Mouse (Mus musculus) adrenal gland, postnatal 36 days (tissue): ENCODE data around the gene Tbc1d9b. TPM values are rescaled to one million over a fixed set of nuclear protein-coding genes. Genes with fewer than 3 reads are reported as not detected.
"Not testable (repeated sequence)": the region's sequence is repeated elsewhere in the genome, so short reads cannot be mapped to it uniquely, and the experiment has no call there.

ENCODE experiments used
- DNase-seq, 2 experiments: peaks; one replicate each; pipeline ENCODE4 v3.0.0; 2021; ENCODE audit warnings: mixed read lengths in 1 of 2
- long read RNA-seq, 2 experiments: library from polyadenylated mRNA; stranded (forward); transcript quantifications; one replicate each; pipeline ENCODE4 v2.0.0; 2021; ENCODE audit warnings: borderline sequencing depth in 2 of 2
- total RNA-seq, 2 experiments: library from RNA; stranded (reverse); gene quantifications; 2 replicates each; pipeline ENCODE4 v1.2.3; 2021

Gene Tbc1d9b
- 100 to 1,000 TPM; 121 to 155 TPM for total RNA-seq
- long read RNA-seq, experiment 1, full-length matches to known transcripts = 52 of 125 reads
- long read RNA-seq, experiment 1, partial matches to known transcripts = 44 of 125 reads
- long read RNA-seq, experiment 1, other reads (novel, unspliced or antisense) = 29 of 125 reads
- long read RNA-seq, experiment 2, full-length matches to known transcripts = 30 of 60 reads
- long read RNA-seq, experiment 2, partial matches to known transcripts = 12 of 60 reads
- long read RNA-seq, experiment 2, other reads (novel, unspliced or antisense) = 18 of 60 reads

GRCm38 (mm10) chr11:50130811-50131766, at the start of gene Tbc1d9b:
Gene Tbc1d9b (plus strand): TSS chr11:50131396.
- peak; percentile 94 to 96 for DNase-seq

GRCm38 (mm10) chr11:50086211-50086610, 45.0 kb upstream of the Tbc1d9b start:
- no peak for DNase-seq

GRCm38 (mm10) chr11:50089840-50090239, 41.4 kb upstream of the Tbc1d9b start:
- no peak for DNase-seq

- no peak for DNase-seq
These were observed 40.1 kb upstream of the Tbc1d9b start for GRCm38 (mm10) chr11:50090982-50091675.

DNA sequence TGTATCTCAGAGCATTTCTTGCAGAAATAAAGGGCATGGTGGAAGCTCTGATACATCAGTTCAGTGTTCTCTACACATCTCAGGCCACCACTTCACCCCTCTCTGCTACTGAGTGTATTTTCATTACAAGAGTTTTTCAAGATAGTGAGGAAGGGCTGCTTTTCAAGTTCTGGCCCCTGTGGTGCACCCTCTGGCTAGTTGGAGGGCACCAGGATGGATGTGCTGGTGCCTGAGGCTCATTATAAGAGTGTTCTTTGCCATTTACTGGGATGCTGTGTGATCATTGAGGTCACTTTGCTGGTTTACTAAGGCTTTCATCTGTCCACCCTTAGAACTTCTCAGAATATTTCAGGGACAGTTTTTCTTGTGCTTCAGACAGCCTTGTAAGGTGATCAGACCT, 39.5 kb upstream of the Tbc1d9b start:
- DNase-seq = no peak

- no peak for DNase-seq
These were observed 35.5 kb upstream of the Tbc1d9b start for GRCm38 (mm10) chr11:50095661-50096060.

DNA sequence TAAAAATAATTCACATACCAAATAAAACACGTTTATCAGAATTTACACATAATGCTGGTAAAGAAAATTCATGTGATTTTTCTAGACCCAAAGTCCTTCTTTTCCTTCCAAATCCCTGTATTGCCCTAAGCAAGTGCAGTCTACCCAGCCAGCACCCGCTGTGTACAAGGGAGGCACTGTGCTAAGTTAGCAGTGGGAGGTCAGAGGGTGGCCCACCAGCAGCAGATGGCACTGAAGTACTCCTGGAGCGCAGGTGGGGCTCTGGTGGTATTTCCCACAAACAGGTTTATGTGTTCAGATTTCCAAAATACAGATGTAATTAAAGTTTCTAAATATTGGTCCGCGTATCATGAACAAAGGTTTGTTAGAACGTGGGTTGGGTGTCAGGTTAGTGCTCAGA, 34.1 kb upstream of the Tbc1d9b start:
- no peak for DNase-seq

GRCm38 (mm10) chr11:50098961-50099481, 32.2 kb upstream of the Tbc1d9b start:
- DNase-seq = no peak

- peak; percentile 66 to 75 for DNase-seq
These were observed 31.5 kb upstream of the Tbc1d9b start for GRCm38 (mm10) chr11:50099692-50100091.

GRCm38 (mm10) chr11:50100548-50101307, 30.5 kb upstream of the Tbc1d9b start:
- DNase-seq = no peak

- DNase-seq = not testable (repeated sequence)
These were observed 29.2 kb upstream of the Tbc1d9b start for GRCm38 (mm10) chr11:50101962-50102361.

- DNase-seq = no peak
These were observed 27.2 kb upstream of the Tbc1d9b start for GRCm38 (mm10) chr11:50104016-50104415.

DNA sequence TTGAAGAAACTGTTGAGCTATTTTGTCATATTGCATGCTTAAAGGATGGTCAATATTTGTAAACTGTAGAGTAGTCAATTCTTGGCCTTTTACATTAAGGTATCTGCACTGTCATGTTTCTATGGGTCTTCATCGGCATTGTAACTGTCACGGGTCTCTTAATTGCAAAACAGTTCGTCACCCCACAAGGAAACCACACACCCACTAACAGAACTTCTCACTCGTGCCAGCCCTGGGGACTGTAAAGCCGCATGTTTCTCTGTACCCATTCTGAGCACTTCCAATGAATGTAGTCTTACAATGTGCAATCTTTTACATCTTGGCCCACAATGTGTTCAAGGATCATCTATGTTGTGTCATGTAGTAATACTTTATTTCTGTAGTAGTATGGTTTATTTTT, 26.0 kb upstream of the Tbc1d9b start:
- no peak for DNase-seq

- peak in 1 of 2 experiments; percentile 14 for DNase-seq
These were observed 25.2 kb upstream of the Tbc1d9b start for GRCm38 (mm10) chr11:50106024-50106423.

DNA sequence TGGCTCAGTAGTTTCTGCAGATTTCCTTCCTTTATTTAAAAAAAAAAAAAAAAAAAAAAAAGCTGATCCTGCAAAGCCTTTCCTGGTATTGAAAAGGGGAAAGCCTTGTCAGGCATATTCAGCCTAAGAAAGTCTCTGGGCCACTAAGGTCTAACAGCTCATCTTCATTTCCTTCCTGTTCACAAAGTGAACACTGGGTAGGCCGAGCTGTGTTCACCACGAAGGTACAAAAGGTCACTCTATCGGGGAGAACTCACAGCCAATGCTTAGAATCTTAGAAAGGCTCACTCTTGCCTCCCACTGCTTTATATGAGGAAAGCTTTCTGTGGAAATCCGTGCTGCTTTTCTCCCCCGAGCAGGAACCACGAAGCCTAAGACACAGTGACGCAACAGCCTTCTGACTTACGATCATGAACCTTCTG, 22.4 kb upstream of the Tbc1d9b start:
- peak in 1 of 2 experiments; percentile 8 for DNase-seq

GRCm38 (mm10) chr11:50114329-50114728, 16.9 kb upstream of the Tbc1d9b start:
- DNase-seq = peak; percentile 86 to 88

GRCm38 (mm10) chr11:50122631-50123081, 8.5 kb upstream of the Tbc1d9b start:
- DNase-seq = no peak

DNA sequence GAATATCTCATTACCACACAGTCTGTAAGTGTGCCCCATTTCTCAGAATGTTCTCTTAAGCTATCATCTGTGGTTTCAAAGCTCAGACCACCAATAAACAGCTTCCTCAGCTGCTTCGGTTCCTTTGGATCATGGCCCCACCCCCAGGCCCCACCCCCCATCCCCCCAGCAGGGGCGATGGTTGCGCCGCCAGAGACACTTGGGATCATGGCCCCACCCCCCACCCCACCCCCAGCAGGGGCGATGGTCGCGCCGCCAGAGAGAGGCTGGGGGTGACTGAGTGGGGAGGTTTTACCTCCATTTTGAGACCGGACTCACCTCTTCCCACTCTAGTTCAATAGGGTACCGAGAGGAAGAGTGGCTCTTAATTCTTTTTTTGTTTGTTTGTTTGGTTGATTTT, 3.4 kb upstream of the Tbc1d9b start:
- no peak for DNase-seq

- DNase-seq = no peak
These were observed 605 bp downstream of the Tbc1d9b start for GRCm38 (mm10) chr11:50131801-50132201.

- no peak for DNase-seq
These were observed 1.1 kb downstream of the Tbc1d9b start for GRCm38 (mm10) chr11:50132265-50132664.

GRCm38 (mm10) chr11:50134136-50134859, 3.1 kb downstream of the Tbc1d9b start:
- no peak for DNase-seq
